Mouse (Mus musculus) forebrain, postnatal 0 days (tissue): ENCODE data around the gene Hp1bp3. TPM values are rescaled to one million over a fixed set of nuclear protein-coding genes. Genes with fewer than 3 reads are reported as not detected.

Experiments used
- ATAC-seq: fragments of 200-750 bp; cut with Nextera tagmentation; 2 replicates; pipeline ENCODE4 v1.8.0; 2017; ENCODE audit warnings: mild to moderate bottlenecking, moderate library complexity
- DNase-seq: peaks from one replicate; pipeline ENCODE4 v3.0.0-alpha.2; 2015
- H3K27ac ChIP-seq: fragments of 300-500 bp; sonication (generic); 2 replicates; pipeline ENCODE4 v1.5.1; 2014; ENCODE audit warnings: low read depth, mild to moderate bottlenecking, antibody characterized with exemption, low read length, moderate library complexity, mixed read lengths
- H3K27me3 ChIP-seq: fragments of 300-500 bp; sonication (generic); 2 replicates; pipeline ENCODE4 v1.6.1; 2014; ENCODE audit warnings: mild to moderate bottlenecking, low read length, mixed read lengths; ENCODE audit not compliant: insufficient read depth
- H3K36me3 ChIP-seq: fragments of 300-500 bp; sonication (generic); 2 replicates; pipeline ENCODE4 v1.6.1; 2014; ENCODE audit warnings: mild to moderate bottlenecking, moderate library complexity; ENCODE audit not compliant: insufficient read depth
- H3K4me1 ChIP-seq: fragments of 300-500 bp; sonication (generic); 2 replicates; pipeline ENCODE4 v1.6.1; 2014; ENCODE audit warnings: antibody characterized with exemption; ENCODE audit not compliant: insufficient read depth
- H3K4me2 ChIP-seq: fragments of 300-500 bp; sonication (generic); 2 replicates; pipeline ENCODE4 v1.6.1; 2014; ENCODE audit warnings: low read depth, mild to moderate bottlenecking, moderate library complexity
- H3K4me3 ChIP-seq: fragments of 300-500 bp; sonication (generic); 2 replicates; pipeline ENCODE4 v1.5.1; 2014; ENCODE audit warnings: low read depth, low read length, mixed read lengths
- H3K9ac ChIP-seq: fragments of 300-500 bp; sonication (generic); 2 replicates; pipeline ENCODE4 v1.6.1; 2014; ENCODE audit warnings: mild to moderate bottlenecking
- H3K9me3 ChIP-seq: fragments of 300-500 bp; sonication (generic); 2 replicates; pipeline ENCODE4 v1.6.1; 2016; ENCODE audit warnings: low read length
- CTCF ChIP-seq: sonication (generic); IDR thresholded peaks from 2 replicates; pipeline ENCODE4 v1.5.1; 2016; ENCODE audit warnings: antibody characterized with exemption, control low read depth, low read depth
- WGBS: fragments of 180-500 bp; shearing (Covaris S2); extraction: QIAGEN DNeasy Blood & Tissue Kit; methylation state at CpG from one replicate; pipeline ENCODE4 v1.1.7; 2014; 5-methylcytosine and 5-hydroxymethylcytosine counted together
- polyA plus RNA-seq: library from polyadenylated mRNA; unstranded; fragments of >200 nt; fragmentation: Nextera tagmentation; extraction: Ambion mirVana; gene quantifications from 2 replicates; pipeline ENCODE4 v1.2.1, GENCODE M21; 2015
- total RNA-seq: library from RNA; depleted of rRNA; stranded (reverse); fragments of >200 nt; gene quantifications from 2 replicates; pipeline ENCODE4 v1.2.3, GENCODE M21; 2014

Gene Hp1bp3
- total and polyA plus RNA-seq, 2 experiments from 2014 or later = 209 to 217 TPM

- peaks cover 6% of the 10 kb centered on the region; the same call in 1 of the 2 replicates for H3K4me1 ChIP-seq
Measured at GRCm38 (mm10) chr4:138272011-138272997, 56.2 kb downstream of the Hp1bp3 start.

DNA sequence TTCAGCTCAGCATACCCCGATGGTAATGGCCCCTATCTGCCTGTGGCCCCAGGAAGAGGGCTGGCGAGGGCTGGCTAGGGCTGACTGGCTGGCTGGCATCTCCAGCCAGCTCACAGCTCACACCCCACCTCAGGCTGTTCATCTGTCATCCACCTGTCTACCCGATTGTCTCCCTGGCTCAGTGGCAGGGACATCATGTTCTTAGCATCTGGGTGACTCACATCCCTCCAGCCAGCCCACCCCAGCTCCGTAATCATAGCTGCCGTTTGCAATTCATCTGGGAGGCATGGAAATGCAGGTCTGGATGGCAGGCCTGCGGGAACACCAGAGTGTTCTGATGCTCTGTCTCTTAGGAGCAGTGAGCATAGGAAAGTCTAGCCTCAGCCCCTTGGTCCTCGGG lies 62.2 kb downstream of the Hp1bp3 start:
- ATAC-seq (no peak), DNase-seq (no peak)

More at GRCm38 (mm10) chr4:138272011-138272997, 56.2 kb downstream of the Hp1bp3 start:
- WGBS = 59% methylated on average over 14 of the region's 14 CpGs
- Histone ChIP-seq H3K9ac (no peak overlapping the region), H3K27me3 (no peaks in the 10 kb centered on the region), H3K36me3 (no peaks in the 10 kb centered on the region), H3K27ac (no peak overlapping the region; the same call in 1 of the 2 replicates), H3K9me3 (no peaks in the 10 kb centered on the region), H3K4me2 (no peak overlapping the region), H3K4me3 (no peak overlapping the region)
- ATAC-seq (peak; percentile 63), DNase-seq (peak; percentile 62)
- no peak for TF ChIP-seq CTCF

GRCm38 (mm10) chr4:138282834-138283233 lies 66.7 kb downstream of the Hp1bp3 start:
- peak; percentile 90 for ATAC-seq
- Histone ChIP-seq H3K4me3 (no peak overlapping the region), H3K27ac (no peak overlapping the region), H3K9ac (no peak overlapping the region), H3K9me3 (no peaks in the 10 kb centered on the region), H3K36me3 (no peaks in the 10 kb centered on the region), H3K27me3 (no peaks in the 10 kb centered on the region), H3K4me1 (no peaks in the 10 kb centered on the region), H3K4me2 (no peak overlapping the region)
- DNase-seq = peak; percentile 83
- WGBS = 27% methylated on average over 4 of the region's 4 CpGs
- peak; percentile 100 for TF ChIP-seq CTCF

More for the DNA sequence above, 62.2 kb downstream of the Hp1bp3 start:
- 69% methylated on average over 7 of the region's 7 CpGs for WGBS
- H3K4me2 ChIP-seq = no peak overlapping the region
- no peaks in the 10 kb centered on the region for H3K4me1 ChIP-seq
- TF ChIP-seq CTCF = no peak
- no peaks in the 10 kb centered on the region for H3K9me3 ChIP-seq
- no peak overlapping the region for H3K27ac ChIP-seq
- H3K9ac ChIP-seq = no peak overlapping the region
- H3K36me3 ChIP-seq = no peaks in the 10 kb centered on the region
- no peaks in the 10 kb centered on the region for H3K27me3 ChIP-seq
- H3K4me3 ChIP-seq = no peak overlapping the region

- H3K36me3 ChIP-seq = no peaks in the 10 kb centered on the region
- H3K4me2 ChIP-seq = no peak overlapping the region
- H3K4me3 ChIP-seq = no peak overlapping the region
- WGBS = 89% methylated on average over 12 of the region's 12 CpGs
- DNase-seq = no peak
- H3K27ac ChIP-seq = no peak overlapping the region
- no peaks in the 10 kb centered on the region for H3K9me3 ChIP-seq
- no peak overlapping the region for H3K9ac ChIP-seq
- H3K4me1 ChIP-seq = no peaks in the 10 kb centered on the region
- ATAC-seq = no peak
- H3K27me3 ChIP-seq = no peaks in the 10 kb centered on the region
- no peak for TF ChIP-seq CTCF
Measured at GRCm38 (mm10) chr4:138286411-138286810, 70.3 kb downstream of the Hp1bp3 start.

- Histone ChIP-seq H3K9ac (no peak overlapping the region), H3K27ac (no peak overlapping the region), H3K36me3 (no peaks in the 10 kb centered on the region), H3K9me3 (no peaks in the 10 kb centered on the region), H3K4me3 (no peak overlapping the region), H3K4me2 (no peak overlapping the region), H3K4me1 (no peaks in the 10 kb centered on the region), H3K27me3 (no peaks in the 10 kb centered on the region)
- no peak for TF ChIP-seq CTCF
- WGBS = 89% methylated on average over 7 of the region's 7 CpGs
- no peak for DNase-seq
- ATAC-seq = no peak
Measured at GRCm38 (mm10) chr4:138288691-138289090, 72.6 kb downstream of the Hp1bp3 start.

- no peak for ATAC-seq
- WGBS = 89% methylated on average over 13 of the region's 13 CpGs
- H3K4me3 ChIP-seq = no peak overlapping the region
- H3K9me3 ChIP-seq = no peaks in the 10 kb centered on the region
- H3K4me1 ChIP-seq = no peaks in the 10 kb centered on the region; the same call in 1 of the 2 replicates
- H3K27me3 ChIP-seq = no peaks in the 10 kb centered on the region
- TF ChIP-seq CTCF = no peak
- no peak overlapping the region for H3K4me2 ChIP-seq
- no peaks in the 10 kb centered on the region for H3K36me3 ChIP-seq
- no peak overlapping the region for H3K9ac ChIP-seq
- DNase-seq = no peak
- no peak overlapping the region for H3K27ac ChIP-seq
Measured at GRCm38 (mm10) chr4:138292028-138292427, 75.9 kb downstream of the Hp1bp3 start.

DNA sequence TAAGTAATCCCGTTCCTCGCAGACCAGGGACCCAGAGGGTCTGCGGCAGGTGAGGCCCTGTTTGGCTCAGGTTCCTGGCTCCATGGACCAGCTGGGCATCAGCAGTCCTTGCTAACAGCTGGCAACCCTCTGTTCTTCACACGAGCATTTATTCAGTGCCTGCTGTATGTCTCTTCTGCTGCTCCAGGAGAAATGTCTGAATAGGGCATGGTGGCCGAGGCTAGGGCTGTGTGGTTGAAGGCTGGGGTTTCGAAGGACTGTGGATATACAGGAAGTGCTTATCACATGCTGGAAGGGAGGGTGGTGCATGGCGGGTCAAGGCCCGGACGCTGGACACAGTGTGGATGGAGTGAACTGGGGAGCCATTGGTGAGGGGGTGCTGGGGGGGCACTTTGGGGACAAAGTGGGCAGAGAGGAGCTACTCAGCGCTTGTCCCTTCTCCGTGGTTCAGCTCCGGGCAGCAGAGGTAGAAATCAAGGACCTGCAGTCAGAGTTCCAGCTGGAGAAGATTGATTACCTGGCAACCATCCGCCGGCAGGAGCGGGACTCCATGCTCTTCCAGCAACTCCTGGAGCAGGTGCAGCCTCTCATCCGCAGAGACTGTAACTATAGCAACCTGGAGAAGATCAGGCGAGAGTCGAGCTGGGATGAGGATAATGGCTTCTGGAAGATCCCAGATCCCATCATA lies 77.3 kb downstream of the Hp1bp3 start:
- Histone ChIP-seq H3K27me3 (no peaks in the 10 kb centered on the region), H3K9ac (no peak overlapping the region), H3K27ac (peak overlapping the region; percentile 78), H3K4me1 (no peaks in the 10 kb centered on the region; the same call in 1 of the 2 replicates), H3K4me2 (no peak overlapping the region), H3K4me3 (no peak overlapping the region), H3K9me3 (no peaks in the 10 kb centered on the region), H3K36me3 (no peaks in the 10 kb centered on the region)
- ATAC-seq (peak; percentile 94), DNase-seq (peak; percentile 66)
- 64% methylated on average over 18 of the region's 18 CpGs for WGBS
- no peak for TF ChIP-seq CTCF
